In genomic region chr13:41491522-41491921, GRCm38 (mm10) we compare ENCODE assay signal across 1 mouse cellular context.
A peak's percentile ranks its signal among the peaks of the same experiment; 100 is the strongest.
TF ChIP-seq lines count a peak whose summit lies in the region.

No protein-coding gene starts in this region.

TF ChIP-seq in CH12.LX, 34 proteins besides CTCF, POLR2A, EP300 and RAD21 (continued from another document):
- TF ChIP-seq JUN (IDR thresholded peaks at IDR 0.05; ENCODE audit: insufficient read depth, low read depth, low read length) (peak; percentile 90), ZNF384 (IDR thresholded peaks at IDR 0.05; ENCODE audit: low read depth, low read length) (no peak), HCFC1 (IDR thresholded peaks at IDR 0.05; ENCODE audit: low read depth, low read length) (peak; percentile 57), USF2 (conservative IDR thresholded peaks at IDR 0.05; ENCODE audit: low read depth, low read length) (no peak), ZKSCAN1 (IDR thresholded peaks at IDR 0.05; ENCODE audit: borderline replicate concordance, low read depth, low read length) (no peak), IRF4 (IDR thresholded peaks at IDR 0.05; ENCODE audit: low read depth, low read length) (peak; percentile 95), ELF1 (IDR thresholded peaks at IDR 0.05; ENCODE audit: low read depth, low read length) (no peak), ZC3H11A (IDR thresholded peaks at IDR 0.05; ENCODE audit: low read depth, low read length) (no peak), UBTF (IDR thresholded peaks at IDR 0.05; ENCODE audit: low read depth, low read length) (no peak), GABPA (IDR thresholded peaks at IDR 0.05; ENCODE audit: insufficient replicate concordance, low read depth, low read length) (no peak), ETS1 (conservative IDR thresholded peaks at IDR 0.05; ENCODE audit: low read depth, low read length) (peak; percentile 96), E2F4 (IDR thresholded peaks at IDR 0.05; ENCODE audit: insufficient replicate concordance, low read depth, low read length) (no peak), JUND (conservative IDR thresholded peaks at IDR 0.05; ENCODE audit: low read depth, low read length) (peak; percentile 50; the same call in 1 of the 2 replicates), SMC3 (IDR thresholded peaks at IDR 0.05; ENCODE audit: low read depth, low read length) (peak; percentile 33), MYC (IDR thresholded peaks at IDR 0.05; ENCODE audit: low read depth, low read length) (peak; percentile 83; the same call in 1 of the 2 replicates), MXI1 (IDR thresholded peaks at IDR 0.05; ENCODE audit: low read depth, low read length) (peak; percentile 69), KAT2A (IDR thresholded peaks at IDR 0.05; ENCODE audit: insufficient replicate concordance, low read length) (0 out of 2 replicates have a peak, but pooled peaks have one; percentile 49)
